Mouse (Mus musculus) liver, embryonic 12.5 days (tissue): ENCODE measurements around the gene Foxs1. TPM values are rescaled to one million over a fixed set of nuclear protein-coding genes. Genes with fewer than 3 reads are reported as not detected.

Source experiments
- ATAC-seq: fragments of 200-750 bp; cut with Nextera tagmentation; 2 replicates; pipeline ENCODE4 v1.8.0; 2017; ENCODE audit warnings: moderate number of reproducible peaks, mild to moderate bottlenecking, moderate library complexity
- H3K27ac ChIP-seq: fragments of 300-500 bp; sonication (generic); 2 replicates; pipeline ENCODE4 v1.5.1; 2016; ENCODE audit warnings: mild to moderate bottlenecking
- H3K27me3 ChIP-seq: fragments of 300-500 bp; sonication (generic); replicated peaks from 2 replicates; pipeline ENCODE4 v1.6.1; 2016; ENCODE audit warnings: mild to moderate bottlenecking, moderate library complexity
- H3K36me3 ChIP-seq: fragments of 300-500 bp; sonication (generic); 2 replicates; pipeline ENCODE4 v1.6.1; 2016; ENCODE audit warnings: mild to moderate bottlenecking, moderate library complexity
- H3K4me1 ChIP-seq: fragments of 300-500 bp; sonication (generic); 2 replicates; pipeline ENCODE4 v1.6.1; 2016
- H3K4me2 ChIP-seq: fragments of 300-500 bp; sonication (generic); 2 replicates; pipeline ENCODE4 v1.6.1; 2016; ENCODE audit warnings: mild to moderate bottlenecking, moderate library complexity
- H3K4me3 ChIP-seq: fragments of 300-500 bp; sonication (generic); 2 replicates; pipeline ENCODE4 v1.5.1; 2016; ENCODE audit warnings: mild to moderate bottlenecking, moderate library complexity
- H3K9ac ChIP-seq: fragments of 300-500 bp; sonication (generic); 2 replicates; pipeline ENCODE4 v1.6.1; 2016; ENCODE audit warnings: mild to moderate bottlenecking, moderate library complexity
- H3K9me3 ChIP-seq: fragments of 300-500 bp; sonication (generic); replicated peaks from 2 replicates; pipeline ENCODE4 v1.6.1; 2016; ENCODE audit warnings: mild to moderate bottlenecking, moderate library complexity
- WGBS: fragments of 180-500 bp; shearing (Covaris S2); methylation state at CpG from one replicate; pipeline ENCODE4 v1.1.7; 2016; ENCODE audit not compliant: insufficient replicate concordance; 5-methylcytosine and 5-hydroxymethylcytosine counted together
- polyA plus RNA-seq: library from polyadenylated mRNA; unstranded; fragments of >200 nt; fragmentation: Nextera tagmentation; extraction: Ambion mirVana; gene quantifications from 2 replicates; pipeline ENCODE4 v1.2.1, GENCODE M21; 2016

Foxs1 gene
- polyA plus RNA-seq, 1 experiment from 2014 or later, result not detected

GRCm38 (mm10) chr2:152896926-152897325 is 36.1 kb downstream of the Foxs1 start:
- Histone ChIP-seq H3K4me3 (no peak overlapping the region), H3K4me2 (no peak overlapping the region), H3K9ac (no peak overlapping the region), H3K27me3 (no peaks in the 10 kb centered on the region), H3K4me1 (no peaks in the 10 kb centered on the region), H3K36me3 (peaks cover 47% of the 10 kb centered on the region), H3K9me3 (no peaks in the 10 kb centered on the region), H3K27ac (no peak overlapping the region)
- ATAC-seq, result no peak
- WGBS, result 80% methylated on average over 3 of the region's 3 CpGs

GRCm38 (mm10) chr2:152895834-152896233 is 37.2 kb downstream of the Foxs1 start:
- WGBS, result 87% methylated on average over 9 of the region's 9 CpGs
- ATAC-seq, result no peak
- H3K9ac ChIP-seq, result no peak overlapping the region
- H3K36me3 ChIP-seq, result peaks cover 58% of the 10 kb centered on the region
- no peak overlapping the region for H3K4me3 ChIP-seq
- H3K4me1 ChIP-seq, result no peaks in the 10 kb centered on the region
- H3K27ac ChIP-seq, result no peak overlapping the region
- no peak overlapping the region for H3K4me2 ChIP-seq
- no peaks in the 10 kb centered on the region for H3K9me3 ChIP-seq
- no peaks in the 10 kb centered on the region for H3K27me3 ChIP-seq

GRCm38 (mm10) chr2:152888774-152889173 is 44.2 kb downstream of the Foxs1 start:
- ATAC-seq, result no peak
- Histone ChIP-seq H3K4me2 (no peak overlapping the region), H3K27me3 (no peaks in the 10 kb centered on the region), H3K4me1 (no peaks in the 10 kb centered on the region), H3K27ac (no peak overlapping the region), H3K9ac (no peak overlapping the region), H3K4me3 (no peak overlapping the region), H3K36me3 (peaks cover 98% of the 10 kb centered on the region), H3K9me3 (no peaks in the 10 kb centered on the region)
- WGBS, result 90% methylated on average over 5 of the region's 5 CpGs

- Histone ChIP-seq H3K9ac (no peak overlapping the region), H3K4me1 (no peaks in the 10 kb centered on the region), H3K4me2 (no peak overlapping the region), H3K27me3 (no peaks in the 10 kb centered on the region), H3K4me3 (no peak overlapping the region), H3K36me3 (peaks cover 98% of the 10 kb centered on the region), H3K27ac (no peak overlapping the region), H3K9me3 (no peaks in the 10 kb centered on the region)
- ATAC-seq, result no peak
- 84% methylated on average over 3 of the region's 3 CpGs for WGBS
Observed at GRCm38 (mm10) chr2:152887230-152887629, 45.8 kb downstream of the Foxs1 start.

GRCm38 (mm10) chr2:152884101-152884645 is 48.8 kb downstream of the Foxs1 start:
- H3K4me3 ChIP-seq, result no peak overlapping the region
- H3K4me1 ChIP-seq, result no peaks in the 10 kb centered on the region
- H3K4me2 ChIP-seq, result no peak overlapping the region
- no peaks in the 10 kb centered on the region for H3K9me3 ChIP-seq
- H3K27ac ChIP-seq, result no peak overlapping the region
- no peaks in the 10 kb centered on the region for H3K27me3 ChIP-seq
- H3K9ac ChIP-seq, result no peak overlapping the region
- peaks cover 98% of the 10 kb centered on the region for H3K36me3 ChIP-seq
- 91% methylated on average over 6 of the region's 6 CpGs for WGBS
- no peak for ATAC-seq

Other genes starting within 250 kb of the Foxs1 start
- 26.4 and 27.2 TPM in 2 replicates for gene Mcts2, start 246.2 kb downstream of the Foxs1 start, polyA plus RNA-seq
- 28.1 and 30.6 TPM in 2 replicates for gene Id1, start 197.0 kb downstream of the Foxs1 start, polyA plus RNA-seq
- gene Cox4i2, start 179.0 kb downstream of the Foxs1 start, polyA plus RNA-seq, result 2.5 and 3.4 TPM in 2 replicates
- gene Bcl2l1, start 101.5 kb downstream of the Foxs1 start, polyA plus RNA-seq, result 127 and 137 TPM in 2 replicates
- gene Tpx2, start 85.2 kb downstream of the Foxs1 start, polyA plus RNA-seq, result 88.0 and 89.9 TPM in 2 replicates
- gene Mylk2, start 21.9 kb downstream of the Foxs1 start, polyA plus RNA-seq, result not detected in 2 replicates
- gene Dusp15, start 18.5 kb upstream of the Foxs1 start, polyA plus RNA-seq, result not detected in 2 replicates
- gene Ttll9, start 29.3 kb upstream of the Foxs1 start, polyA plus RNA-seq, result 0.14 and 0.15 TPM in 2 replicates
- gene Pdrg1, start 82.2 kb upstream of the Foxs1 start, polyA plus RNA-seq, result 55.2 and 56.2 TPM in 2 replicates
- not detected in 2 replicates for gene Xkr7, start 98.6 kb upstream of the Foxs1 start, polyA plus RNA-seq
- gene Ccm2l, start 132.7 kb upstream of the Foxs1 start, polyA plus RNA-seq, result 2.1 and 2.6 TPM in 2 replicates
- gene Hck, start 175.3 kb upstream of the Foxs1 start, polyA plus RNA-seq, result 5.6 and 6.5 TPM in 2 replicates
- 43.4 and 44.8 TPM in 2 replicates for gene Tm9sf4, start 228.1 kb upstream of the Foxs1 start, polyA plus RNA-seq